7 mouse cellular contexts compared by ENCODE assay signal in the genomic region with DNA sequence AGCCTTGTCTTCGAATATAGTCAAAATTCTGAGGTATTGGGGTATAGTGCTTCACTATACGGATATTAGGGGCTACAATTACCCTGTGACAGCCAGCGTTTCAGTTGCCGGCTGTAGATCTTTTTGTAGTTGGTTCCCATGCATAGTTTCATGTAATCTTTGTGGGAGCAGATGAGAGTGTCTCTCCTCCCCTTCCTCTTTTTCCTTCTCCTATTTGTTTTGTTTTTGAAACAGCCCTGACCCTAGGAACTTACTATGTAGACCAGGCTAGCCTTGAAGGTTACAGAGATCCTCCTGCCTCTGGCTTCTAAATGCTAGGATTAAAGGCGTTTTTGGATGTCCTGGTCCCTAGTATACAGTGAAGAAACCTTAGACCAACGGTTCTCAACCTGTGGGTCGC. TPM values are rescaled to one million over a fixed set of nuclear protein-coding genes. Genes with fewer than 3 reads are reported as not detected.
DNase-seq lines count a peak whose midpoint lies in the region; ATAC-seq and TF ChIP-seq lines count a peak whose summit lies in the region.

No protein-coding gene starts in this region.

- H3K4me3 ChIP-seq in kidney, embryonic 16.5 days (ENCODE audit: low read length) = no peak overlapping the region
- H3K4me3 ChIP-seq in forebrain, embryonic 13.5 days = no peak overlapping the region; the same call in 1 of the 2 replicates
- H3K4me3 ChIP-seq in limb, embryonic 12.5 days (replicated peaks) = 0 out of 2 replicates have a peak overlapping the region, but pooled peaks have one; percentile 83
- no peak overlapping the region for H3K4me3 ChIP-seq in neural tube, embryonic 13.5 days
- H3K4me3 ChIP-seq in thymus, adult 2 months (ENCODE audit: control insufficient read depth, insufficient read depth, low read length) = no peak overlapping the region

- no peak overlapping the region for H3K9ac ChIP-seq in kidney, embryonic 16.5 days (replicated peaks; ENCODE audit: low read length)
- no peak overlapping the region for H3K9ac ChIP-seq in forebrain, embryonic 13.5 days
- no peak overlapping the region for H3K9ac ChIP-seq in limb, embryonic 12.5 days (replicated peaks)
- H3K9ac ChIP-seq in neural tube, embryonic 13.5 days = no peak overlapping the region

- WGBS in kidney, embryonic 16.5 days = 81% methylated on average over 7 of the region's 7 CpGs
- WGBS in forebrain, embryonic 13.5 days = 82% methylated on average over 7 of the region's 7 CpGs
- 80% methylated on average over 7 of the region's 7 CpGs for WGBS in limb, embryonic 12.5 days
- 83% methylated on average over 7 of the region's 7 CpGs for WGBS in neural tube, embryonic 13.5 days
- WGBS in thymus, adult 2 months = 86% methylated on average over 7 of the region's 7 CpGs

- DNase-seq in kidney, adult 9 months = no peak
- no peak for DNase-seq in gastrocnemius, adult 8-10 months (ENCODE audit: low spot score in 2 of 2)
- DNase-seq in thymus, adult 2 months = no peak

- no peaks in the 10 kb centered on the region for H3K27me3 ChIP-seq in kidney, embryonic 16.5 days (ENCODE audit: insufficient read depth, low read length)
- no peaks in the 10 kb centered on the region for H3K27me3 ChIP-seq in forebrain, embryonic 13.5 days
- no peaks in the 10 kb centered on the region for H3K27me3 ChIP-seq in limb, embryonic 12.5 days
- no peaks in the 10 kb centered on the region for H3K27me3 ChIP-seq in neural tube, embryonic 13.5 days
- no peaks in the 10 kb centered on the region for H3K27me3 ChIP-seq in thymus, adult 2 months (ENCODE audit: control insufficient read depth, insufficient read depth, low read length)

- peaks cover 15% of the 10 kb centered on the region for H3K4me1 ChIP-seq in kidney, embryonic 16.5 days (ENCODE audit: insufficient read depth, low read length)
- H3K4me1 ChIP-seq in forebrain, embryonic 13.5 days = peaks cover 12% of the 10 kb centered on the region
- H3K4me1 ChIP-seq in limb, embryonic 12.5 days (replicated peaks) = peaks cover 11% of the 10 kb centered on the region
- H3K4me1 ChIP-seq in neural tube, embryonic 13.5 days (replicated peaks) = peaks cover 20% of the 10 kb centered on the region
- H3K4me1 ChIP-seq in thymus, adult 2 months (replicated peaks; ENCODE audit: control insufficient read depth, insufficient read depth, low read length) = peaks cover 8% of the 10 kb centered on the region

- no peak for TF ChIP-seq CTCF in thymus, adult 2 months (IDR thresholded peaks at IDR 0.05; ENCODE audit: borderline replicate concordance, control insufficient read depth, extremely low read depth, insufficient read depth, low read length, poor library complexity)

- H3K4me2 ChIP-seq in kidney, embryonic 16.5 days (replicated peaks; ENCODE audit: low read depth, low read length) = peak overlapping the region; percentile 95
- H3K4me2 ChIP-seq in forebrain, embryonic 13.5 days = peak overlapping the region; percentile 89
- H3K4me2 ChIP-seq in limb, embryonic 12.5 days = peak overlapping the region; percentile 90
- peak overlapping the region; percentile 84 for H3K4me2 ChIP-seq in neural tube, embryonic 13.5 days

- no peak overlapping the region for H3K27ac ChIP-seq in kidney, embryonic 16.5 days (ENCODE audit: low read length)
- H3K27ac ChIP-seq in forebrain, embryonic 13.5 days = no peak overlapping the region
- no peak overlapping the region for H3K27ac ChIP-seq in limb, embryonic 12.5 days
- no peak overlapping the region for H3K27ac ChIP-seq in neural tube, embryonic 13.5 days (replicated peaks)
- H3K27ac ChIP-seq in thymus, adult 2 months (ENCODE audit: control insufficient read depth, insufficient read depth, low read length) = no peak overlapping the region

- H3K9me3 ChIP-seq in kidney, embryonic 16.5 days (ENCODE audit: low read length) = no peaks in the 10 kb centered on the region
- H3K9me3 ChIP-seq in forebrain, embryonic 13.5 days (replicated peaks) = no peaks in the 10 kb centered on the region
- no peaks in the 10 kb centered on the region for H3K9me3 ChIP-seq in limb, embryonic 12.5 days
- no peaks in the 10 kb centered on the region for H3K9me3 ChIP-seq in neural tube, embryonic 13.5 days

- H3K36me3 ChIP-seq in kidney, embryonic 16.5 days (ENCODE audit: insufficient read depth, low read length) = peaks cover 16% of the 10 kb centered on the region
- H3K36me3 ChIP-seq in forebrain, embryonic 13.5 days (ENCODE audit: poor library complexity, severe bottlenecking) = peaks cover 21% of the 10 kb centered on the region
- H3K36me3 ChIP-seq in limb, embryonic 12.5 days = peaks cover 23% of the 10 kb centered on the region
- H3K36me3 ChIP-seq in neural tube, embryonic 13.5 days = peaks cover 23% of the 10 kb centered on the region
- H3K36me3 ChIP-seq in thymus, adult 2 months (ENCODE audit: control insufficient read depth, insufficient read depth, low read length) = no peaks in the 10 kb centered on the region

- no peak for TF ChIP-seq POLR2A in thymus, adult 2 months (IDR thresholded peaks at IDR 0.05; ENCODE audit: control insufficient read depth, extremely low read depth, insufficient read depth, low read length, poor library complexity)

- no peak for ATAC-seq in kidney, embryonic 16.5 days (ENCODE audit: low FRiP score, low TSS enrichment)
- ATAC-seq in forebrain, embryonic 13.5 days = no peak; the same call in 1 of the 2 replicates
- ATAC-seq in limb, embryonic 12.5 days (ENCODE audit: insufficient number of reproducible peaks, insufficient read depth, low FRiP score, low TSS enrichment, low read depth) = peak; percentile 11; the same call in 1 of the 2 replicates
- ATAC-seq in neural tube, embryonic 13.5 days (ENCODE audit: low read depth) = peak; percentile 12

RNA-seq across cellular contexts. Expression of gene Znhit6, which starts 0.7 kb away (rescaled TPM):
- 34.4 and 37.4 TPM in 2 replicates for polyA plus RNA-seq in kidney, embryonic 16.5 days (2015; fragmentation: Nextera tagmentation; extraction: Ambion mirVana)
- polyA plus RNA-seq in forebrain, embryonic 13.5 days (2015; fragmentation: Nextera tagmentation; extraction: Ambion mirVana) = 34.9 and 37.1 TPM in 2 replicates
- polyA plus RNA-seq in limb, embryonic 12.5 days (2016; fragmentation: Nextera tagmentation; extraction: Ambion mirVana) = 45.7 and 46.8 TPM in 2 replicates
- polyA plus RNA-seq in neural tube, embryonic 13.5 days (2015; fragmentation: Nextera tagmentation; extraction: Ambion mirVana) = 34.8 and 36.6 TPM in 2 replicates
- 10 to 100 TPM; 11.3 to 15.9 (median 14.8) TPM for total RNA-seq in gastrocnemius, adult 8-10 months (2022)
- 2.5 and 3.5 TPM in 2 replicates for polyA plus RNA-seq in thymus, adult 2 months (2012; rRNA removed)

Comparison
In these comparisons a context has a peak if more than half of its experiments do, and no peak if none do; other contexts are left out.
1. ATAC-seq: peak in limb, embryonic 12.5 days (single experiment) and neural tube, embryonic 13.5 days (single experiment); none in kidney, embryonic 16.5 days (single experiment) and forebrain, embryonic 13.5 days (single experiment).
2. Peak in every context shown above with its lines, with median percentiles within 50 percentile points of each other: H3K4me2 ChIP-seq.